Mouse (Mus musculus) liver, postnatal 0 days (tissue): ENCODE data around the gene Zfp36l2.

Experiments
- CTCF ChIP-seq: sonication (generic); IDR thresholded peaks from 2 replicates; pipeline ENCODE4 v1.5.1; 2016; ENCODE audit warnings: antibody characterized with exemption, low read depth
- EP300 ChIP-seq: IDR thresholded peaks from 2 replicates; pipeline ENCODE4 v1.6.1; 2016; ENCODE audit warnings: antibody characterized with exemption, low read depth, mild to moderate bottlenecking

GRCm38 (mm10) chr17:84146458-84147182 is 41.1 kb downstream of the Zfp36l2 start:
- no peak for TF ChIP-seq EP300
- no peak for TF ChIP-seq CTCF
